Mouse (Mus musculus): Measurements from ENCODE around the gene Cbarp.

The Cbarp gene

DNA sequence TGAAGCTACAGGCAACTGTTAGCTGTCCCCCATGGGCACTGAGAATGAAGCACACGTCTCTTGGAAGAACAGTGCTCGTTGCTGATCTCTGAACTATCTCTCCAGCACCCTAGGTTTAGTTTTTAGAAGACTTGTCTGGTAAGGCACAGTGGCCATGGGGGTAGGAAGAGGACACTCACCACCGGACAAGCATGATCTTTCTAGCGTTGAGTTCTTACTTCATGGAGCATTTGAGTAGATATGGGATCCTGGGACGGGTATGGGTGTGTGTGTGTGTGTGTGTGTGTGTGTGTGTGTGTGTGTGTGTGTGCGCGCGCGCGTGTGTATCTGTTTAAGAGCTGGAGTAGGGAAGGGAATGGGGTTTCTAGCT, at the start of gene Cbarp:
Cbarp (minus strand) TSS at position 170 of the 370 bp plus-strand sequence.
- in situ Hi-C loops (cut with MboI; ENCODE audit: unreplicated experiment in 2 of 2): loop anchor here in 1 of 2 experiments (5.0 to 10.0 kb wide), 2 partner anchors 178 to 286 kb away; partner anchors contain the start of genes Ptbp1 and Wdr18

DNA sequence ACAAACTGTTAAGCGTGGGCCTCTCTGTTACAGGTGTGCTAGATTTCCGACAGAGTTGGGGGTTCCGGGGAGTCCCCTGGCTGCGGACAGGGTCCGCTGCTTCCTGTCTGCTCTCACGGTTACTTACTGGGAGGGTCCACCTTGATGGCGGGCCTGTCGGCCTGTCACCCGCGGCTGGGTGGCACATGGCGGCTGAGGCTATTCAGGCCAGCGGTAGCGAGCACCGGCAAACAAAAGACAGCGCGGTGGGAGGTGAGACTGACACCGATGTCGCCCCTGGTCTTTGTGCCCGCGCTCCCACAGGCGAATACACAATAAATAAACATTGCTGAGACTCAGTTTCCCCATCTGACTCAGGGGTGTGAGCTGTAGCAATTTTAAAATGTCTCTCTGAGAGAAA, 49.4 kb upstream of the Cbarp start:
- in situ Hi-C loops (cut with MboI; ENCODE audit: unreplicated experiment in 2 of 2): loop anchor here (25.0 kb wide), 1 partner anchor 322 kb away; no protein-coding TSS in a partner anchor

GRCm38 (mm10) chr10:80188453-80189024, 47.9 kb upstream of the Cbarp start:
- in situ Hi-C loops (cut with MboI; ENCODE audit: unreplicated experiment in 2 of 2): loop anchor here (25.0 kb wide), 1 partner anchor 324 kb away; no protein-coding TSS in a partner anchor

DNA sequence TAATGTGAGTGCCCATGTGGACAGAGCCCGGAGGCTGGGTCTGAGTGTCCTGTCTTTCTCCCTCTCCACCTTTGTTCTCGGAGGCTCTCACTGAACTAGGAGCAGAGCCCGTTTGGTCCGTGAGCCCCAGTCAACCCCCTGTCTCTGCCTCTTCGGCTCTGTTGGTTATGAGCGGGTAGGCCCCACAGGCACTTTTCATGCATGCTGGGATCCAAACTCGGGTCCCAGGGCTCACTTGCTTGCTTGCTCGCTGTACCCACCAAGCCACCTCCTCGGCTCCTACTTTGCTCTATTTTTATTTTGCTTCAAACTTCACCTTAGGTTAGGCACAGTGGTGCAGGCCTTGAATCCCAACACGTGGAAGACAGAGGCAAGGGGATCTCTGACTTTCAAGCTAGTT, 47.1 kb upstream of the Cbarp start:
- in situ Hi-C loops (cut with MboI; ENCODE audit: unreplicated experiment in 2 of 2): loop anchor here (25.0 kb wide), 1 partner anchor 325 kb away; no protein-coding TSS in a partner anchor

DNA sequence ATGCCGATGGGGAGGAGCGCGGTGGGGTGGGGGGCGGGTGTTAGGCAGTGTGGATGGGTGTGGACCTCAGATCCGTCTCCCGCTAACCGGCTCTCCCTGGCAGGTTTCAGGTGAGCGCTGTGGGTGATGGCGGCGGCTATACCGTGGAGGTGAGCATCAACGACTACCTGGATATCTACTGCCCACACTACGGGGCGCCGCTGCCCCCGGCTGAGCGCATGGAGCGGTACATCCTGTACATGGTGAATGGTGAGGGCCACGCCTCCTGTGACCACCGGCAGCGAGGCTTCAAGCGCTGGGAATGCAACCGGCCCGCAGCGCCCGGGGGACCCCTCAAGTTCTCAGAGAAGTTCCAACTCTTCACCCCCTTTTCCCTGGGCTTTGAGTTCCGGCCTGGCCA, 46.0 kb upstream of the Cbarp start:
- in situ Hi-C loops (cut with MboI; ENCODE audit: unreplicated experiment in 2 of 2): loop anchor here (25.0 kb wide), 1 partner anchor 326 kb away; no protein-coding TSS in a partner anchor

DNA sequence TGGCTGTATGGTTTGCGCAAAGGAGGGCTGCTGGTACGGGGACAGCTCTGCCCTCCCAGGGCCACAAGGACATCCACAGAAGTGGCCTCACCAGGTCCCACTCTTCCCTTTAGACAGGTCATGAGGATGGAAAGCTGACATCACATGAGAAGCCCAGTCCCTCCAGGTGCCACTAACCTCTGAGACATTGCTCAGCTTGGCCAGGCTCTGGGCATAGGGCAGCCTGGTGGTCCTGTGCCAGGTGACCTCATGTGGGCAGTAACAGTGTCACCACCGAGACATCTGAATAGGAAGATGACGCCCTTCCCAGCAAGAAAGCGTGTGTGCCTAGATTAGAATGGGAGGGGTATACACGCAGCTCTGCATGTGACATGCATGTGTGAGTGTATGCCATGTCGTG, 41.9 kb upstream of the Cbarp start:
- in situ Hi-C loops (cut with MboI; ENCODE audit: unreplicated experiment in 2 of 2): loop anchor here (25.0 kb wide), 1 partner anchor 330 kb away; no protein-coding TSS in a partner anchor

DNA sequence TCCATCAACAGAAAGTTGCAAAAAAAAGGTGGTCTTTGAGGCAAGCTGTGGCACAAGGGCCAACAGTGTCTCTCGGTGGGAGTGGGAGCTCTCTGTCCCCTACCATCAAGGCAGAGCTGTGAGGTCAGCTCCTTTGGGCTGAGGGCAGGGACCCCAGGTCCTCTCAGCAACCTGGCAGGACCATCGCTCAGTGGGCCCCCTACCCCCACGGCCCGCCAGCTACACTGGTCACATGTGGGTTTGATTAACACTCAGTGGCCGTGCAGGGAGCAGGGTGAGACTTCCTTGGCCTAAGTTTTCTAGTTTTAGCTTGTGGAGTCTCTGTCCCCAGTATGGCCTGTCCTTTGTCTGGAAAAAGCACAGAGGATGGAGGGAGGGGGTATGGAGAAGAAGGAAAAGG, 40.2 kb upstream of the Cbarp start:
- in situ Hi-C loops (cut with MboI; ENCODE audit: unreplicated experiment in 2 of 2): loop anchor here (25.0 kb wide), 1 partner anchor 331 kb away; no protein-coding TSS in a partner anchor

DNA sequence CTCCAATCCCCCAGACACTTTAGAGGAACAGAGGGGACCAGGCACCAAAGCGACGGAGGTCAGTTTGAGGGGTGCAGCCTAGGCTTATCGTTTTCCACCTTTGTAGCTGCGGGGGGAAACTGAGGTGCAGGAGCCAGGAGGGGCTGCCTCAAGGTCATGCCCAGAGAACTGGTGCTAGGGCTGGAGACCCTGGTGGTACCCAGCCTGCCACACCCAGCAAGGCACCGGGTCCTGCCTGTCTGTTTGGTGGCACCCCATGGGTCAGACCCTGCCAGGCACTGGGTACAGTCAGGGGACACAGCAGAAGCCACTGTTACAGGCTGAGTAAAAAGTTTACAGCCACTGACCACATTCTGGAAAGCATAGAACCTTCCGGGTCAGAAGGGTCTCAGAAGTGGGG, 39.7 kb upstream of the Cbarp start:
- in situ Hi-C loops (cut with MboI; ENCODE audit: unreplicated experiment in 2 of 2): loop anchor here (25.0 kb wide), 1 partner anchor 332 kb away; no protein-coding TSS in a partner anchor

DNA sequence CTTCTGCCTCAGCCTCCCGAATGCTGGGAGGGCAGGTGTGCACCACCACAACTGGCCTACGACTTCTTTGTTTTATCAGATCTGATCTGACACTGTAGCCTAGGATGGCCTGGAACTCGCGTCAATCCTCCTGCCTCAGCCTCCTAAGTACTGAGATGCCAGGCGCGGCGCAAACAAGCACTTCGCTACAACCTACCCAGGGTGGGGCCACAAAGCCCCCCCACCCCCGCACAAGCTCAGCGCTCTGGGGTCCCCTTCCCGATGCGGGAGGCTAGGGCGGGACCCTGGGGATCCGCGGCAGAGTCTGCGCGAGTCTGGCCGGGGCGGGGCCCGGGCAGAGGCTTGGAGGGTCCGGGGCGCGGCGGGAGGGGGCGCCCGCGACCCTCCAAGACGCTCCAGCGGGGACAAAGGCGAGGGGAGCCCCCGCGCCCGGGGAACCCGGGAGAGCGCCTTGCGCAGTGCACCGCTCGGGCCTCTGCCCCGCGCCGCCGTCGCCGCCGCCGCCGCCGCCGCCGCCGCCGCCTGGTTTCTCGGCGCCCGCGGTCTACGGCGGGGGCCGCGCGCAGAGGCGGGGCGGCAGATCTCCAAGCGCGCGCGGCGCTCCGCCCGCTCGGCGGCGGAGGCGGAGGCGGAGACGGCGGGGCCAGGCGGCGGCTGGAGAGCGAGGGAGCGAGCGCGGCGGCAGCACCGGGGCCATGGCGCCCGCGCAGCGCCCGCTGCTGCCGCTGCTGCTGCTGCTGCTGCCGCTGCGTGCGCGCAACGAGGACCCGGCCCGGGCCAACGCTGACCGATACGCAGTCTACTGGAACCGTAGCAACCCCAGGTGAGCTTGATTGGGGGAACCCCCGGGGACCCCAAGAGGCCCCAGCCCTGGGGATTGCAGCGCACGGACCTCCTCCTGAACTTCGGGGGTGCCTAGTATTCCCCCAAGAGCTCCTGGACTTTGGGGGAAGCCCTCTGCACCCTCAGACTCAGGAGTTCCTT, 38.7 kb upstream of the Cbarp start, which contains the start of gene Efna2:
Efna2 (plus strand) TSS at position 415 of the 984 bp plus-strand sequence.
- in situ Hi-C loops (cut with MboI; ENCODE audit: unreplicated experiment in 2 of 2): loop anchor here (5.0 to 25.0 kb wide), 4 partner anchors 68 to 333 kb away; partner anchors contain the start of genes Ndufs7 (in 2 of the 2) and Adamtsl5 (in 1 of the 2)

DNA sequence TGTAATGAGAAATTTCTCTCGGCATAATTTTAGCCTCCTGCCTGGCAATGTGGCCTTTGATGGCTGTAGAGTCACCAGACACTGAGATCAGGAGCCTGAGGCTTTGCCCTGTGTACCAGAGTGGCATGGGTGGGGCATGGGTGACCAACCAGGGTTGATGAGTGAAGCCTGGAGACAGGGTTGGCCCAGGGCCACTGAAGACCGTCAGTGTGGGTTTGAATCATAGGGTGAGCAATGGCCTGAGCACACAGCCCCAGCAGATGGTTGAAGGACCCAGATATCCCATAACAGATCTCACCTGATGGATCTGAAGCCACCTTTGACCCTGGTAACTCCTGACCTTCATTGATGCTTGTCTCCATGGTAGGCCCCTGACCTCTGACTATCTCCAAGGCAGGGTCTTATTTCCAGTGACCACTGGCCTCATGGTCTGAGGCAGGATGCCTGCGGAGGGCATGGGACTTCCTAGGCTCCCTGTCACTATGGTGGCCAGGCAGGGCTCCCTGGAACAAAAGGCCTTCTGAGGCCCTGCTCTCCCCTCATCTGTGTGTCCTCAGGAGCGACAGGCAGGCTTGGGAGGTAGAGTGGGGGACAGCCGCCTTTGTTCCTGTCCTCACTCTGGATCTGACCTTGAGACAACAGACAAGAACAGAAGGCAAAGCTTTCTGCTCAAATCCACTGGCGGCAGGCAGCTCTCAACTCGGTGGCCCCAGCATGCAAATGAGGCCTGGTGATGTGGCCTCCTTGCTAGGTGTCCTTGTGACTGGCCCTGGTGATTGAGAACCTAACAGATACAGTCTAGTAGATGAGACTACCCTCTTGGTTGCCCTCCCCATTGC, 37.0 kb upstream of the Cbarp start:
- in situ Hi-C loops (cut with MboI; ENCODE audit: unreplicated experiment in 2 of 2): loop anchor here (5.0 to 25.0 kb wide), 4 partner anchors 70 to 335 kb away; partner anchors contain the start of genes Ndufs7 (in 2 of the 2) and Adamtsl5 (in 1 of the 2)

- in situ Hi-C loops (cut with MboI; ENCODE audit: unreplicated experiment in 2 of 2): loop anchor here (5.0 to 25.0 kb wide), 4 partner anchors 71 to 336 kb away; partner anchors contain the start of genes Ndufs7 (in 2 of the 2) and Adamtsl5 (in 1 of the 2)
Observed at GRCm38 (mm10) chr10:80176270-80176834, 35.7 kb upstream of the Cbarp start.

GRCm38 (mm10) chr10:80175536-80176269, 35.1 kb upstream of the Cbarp start:
- in situ Hi-C loops (cut with MboI; ENCODE audit: unreplicated experiment in 2 of 2): loop anchor here (5.0 to 25.0 kb wide), 4 partner anchors 72 to 337 kb away; partner anchors contain the start of genes Ndufs7 (in 2 of the 2) and Adamtsl5 (in 1 of the 2)

DNA sequence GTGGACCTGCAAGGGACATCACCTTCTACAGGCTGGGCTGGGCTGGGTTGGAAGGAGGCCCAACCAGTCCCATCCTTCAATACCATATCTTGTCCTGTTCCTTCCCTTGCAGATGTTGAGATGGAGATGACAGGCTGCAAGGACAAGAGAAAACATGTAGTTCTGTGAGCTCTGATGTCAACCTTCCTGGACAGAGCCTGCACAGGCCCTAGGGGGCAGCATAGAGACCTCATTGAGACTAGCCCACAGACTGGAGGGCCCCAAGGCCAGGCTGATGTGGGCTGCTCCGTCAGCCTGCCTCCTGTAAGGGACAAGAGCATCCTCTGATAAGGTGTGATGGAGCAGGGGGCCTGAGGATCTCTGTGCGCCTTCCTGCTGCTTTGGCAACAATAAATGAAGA, 34.1 kb upstream of the Cbarp start:
- in situ Hi-C loops (cut with MboI; ENCODE audit: unreplicated experiment in 2 of 2): loop anchor here (5.0 to 25.0 kb wide), 5 partner anchors 73 to 513 kb away; partner anchors contain the start of genes Adamtsl5 (in 2 of the 2), Ndufs7 (in 2 of the 2) and Mknk2 (in 1 of the 2)

GRCm38 (mm10) chr10:80173955-80174640, 33.5 kb upstream of the Cbarp start:
- in situ Hi-C loops (cut with MboI; ENCODE audit: unreplicated experiment in 2 of 2): loop anchor here in 1 of 2 experiments (5.0 to 25.0 kb wide), 3 partner anchors 173 to 513 kb away; partner anchors contain the start of genes Adamtsl5 and Mknk2

DNA sequence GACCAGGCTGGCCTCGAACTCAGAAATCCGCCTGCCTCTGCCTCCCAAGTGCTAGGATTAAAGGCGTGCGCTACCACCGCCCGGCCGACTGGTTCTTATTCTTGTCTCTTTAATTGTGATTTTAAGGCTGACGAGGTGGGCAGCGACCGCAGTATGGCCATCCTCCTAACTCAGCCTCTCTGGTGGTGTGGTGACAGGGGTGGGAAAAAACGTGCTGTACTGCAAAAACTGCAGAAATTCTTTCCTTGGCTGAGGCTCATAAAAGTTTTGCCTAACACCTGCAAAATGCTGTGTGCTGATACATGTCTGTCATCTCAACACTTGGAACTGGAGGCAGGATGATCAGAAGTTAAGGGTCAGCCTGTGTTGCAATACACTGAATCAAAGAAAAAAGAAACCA, 32.7 kb upstream of the Cbarp start:
- in situ Hi-C loops (cut with MboI; ENCODE audit: unreplicated experiment in 2 of 2): loop anchor here in 1 of 2 experiments (5.0 to 25.0 kb wide), 3 partner anchors 174 to 514 kb away; partner anchors contain the start of genes Adamtsl5 and Mknk2

DNA sequence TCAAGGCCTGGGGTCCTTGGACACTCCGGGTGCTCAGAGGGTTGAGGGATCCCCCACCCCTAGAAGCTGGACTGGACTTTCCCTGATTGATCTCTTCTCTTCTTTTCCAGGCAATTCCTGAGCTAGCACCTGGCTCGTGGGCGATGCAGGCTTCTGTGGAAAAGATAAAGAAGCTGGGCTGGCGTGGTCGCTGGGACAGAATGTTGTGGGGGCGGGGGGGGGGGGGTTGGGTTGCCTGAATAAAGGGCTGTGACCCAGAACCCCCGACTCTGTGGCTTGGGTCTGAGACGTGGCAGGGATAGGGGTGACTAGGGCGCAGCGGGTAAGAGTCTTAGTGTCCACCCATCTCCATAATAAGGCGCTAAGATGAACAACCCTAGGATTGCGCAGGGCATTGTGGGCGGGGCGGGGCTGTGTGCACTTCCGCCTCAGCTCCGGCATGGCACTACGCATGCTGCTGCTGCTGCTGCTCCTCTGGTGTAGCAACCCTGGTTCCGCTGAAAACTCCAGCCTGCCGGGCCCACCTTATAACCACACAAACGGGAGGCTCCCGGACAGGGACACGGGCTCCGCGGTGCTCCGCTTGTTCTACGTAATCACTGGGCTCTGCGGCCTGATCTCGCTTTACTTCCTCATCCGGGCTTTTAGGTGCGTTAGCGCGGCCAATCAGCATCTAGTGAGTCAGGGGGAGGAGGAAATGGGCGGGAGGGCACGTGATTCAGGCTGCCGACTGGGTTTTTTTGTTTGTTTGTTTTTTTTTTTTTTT, 32.1 kb upstream of the Cbarp start, which contains the start of gene 1600002K03Rik:
1600002K03Rik (plus strand) TSS at position 418 of the 766 bp plus-strand sequence.
- in situ Hi-C loops (cut with MboI; ENCODE audit: unreplicated experiment in 2 of 2): loop anchor here in 1 of 2 experiments (5.0 to 25.0 kb wide), 3 partner anchors 175 to 515 kb away; partner anchors contain the start of genes Adamtsl5 and Mknk2

Measured in v-Abl transformed pro-B cells (cell line).